ENCODE assay signal across 23 mouse cellular contexts in the genomic region with DNA sequence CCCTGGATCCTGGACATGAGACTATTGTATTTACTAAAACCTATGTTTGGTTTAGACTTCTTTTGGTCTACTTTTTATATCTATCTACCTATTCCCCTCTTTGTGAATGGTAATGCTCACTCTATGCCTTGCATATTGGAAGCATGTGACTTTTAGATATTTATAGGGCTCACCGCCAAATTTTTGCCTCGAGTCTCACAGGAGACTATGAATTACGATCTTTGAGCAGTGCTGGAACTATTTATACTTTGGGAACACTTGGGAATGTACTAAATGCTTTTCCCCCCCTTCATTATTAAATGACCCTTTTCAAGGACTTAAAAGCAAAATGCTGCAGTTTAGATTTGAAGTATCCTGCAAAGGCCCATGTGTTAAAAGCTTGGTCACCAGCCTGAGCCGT.
"Had no signal": no experiment of that assay in that cellular context is flagged by ENCODE, and none has a peak within 500 bp of the region (broad histone marks: within the 10 kb centered on the region; RNA-seq: fewer than 3 reads in every experiment).

No protein-coding gene starts in this region.

- H3K4me1 ChIP-seq: intestine, embryonic 15.5 days; limb, embryonic 15.5 days; midbrain, embryonic 12.5 days; midbrain, embryonic 15.5 days; neural tube, embryonic 13.5 days; stomach, embryonic 15.5 days had no signal

- DNase-seq: kidney, adult 11 months; kidney, adult 8-10 months; kidney, postnatal 25 days; layer of hippocampus, postnatal 36 days; liver, postnatal 0 days; lung, postnatal 14 days; lung, postnatal 4 days; retina, postnatal 1 day; right cerebral cortex, postnatal 25 days; spleen, adult 18-20 months; thymus, adult 2 months; thymus, postnatal 14 days; thymus, postnatal 4 days had no signal

- H3K36me3 ChIP-seq: intestine, embryonic 15.5 days; limb, embryonic 15.5 days; midbrain, embryonic 12.5 days; midbrain, embryonic 15.5 days; neural tube, embryonic 13.5 days; stomach, embryonic 15.5 days had no signal

- H3K9ac ChIP-seq: intestine, embryonic 15.5 days; limb, embryonic 15.5 days; liver, embryonic 14.5 days; liver, postnatal 0 days; midbrain, embryonic 12.5 days; midbrain, embryonic 15.5 days; neural tube, embryonic 13.5 days; stomach, embryonic 15.5 days had no signal

- H3K4me2 ChIP-seq: intestine, embryonic 15.5 days; limb, embryonic 15.5 days; liver, embryonic 11.5 days; midbrain, embryonic 12.5 days; midbrain, embryonic 15.5 days; neural tube, embryonic 13.5 days; stomach, embryonic 15.5 days had no signal

- ATAC-seq: intestine, embryonic 15.5 days; liver, postnatal 0 days; midbrain, embryonic 15.5 days had no signal

- H3K27ac ChIP-seq: intestine, embryonic 15.5 days; left cerebral cortex, adult 2 months; limb, embryonic 15.5 days; liver, embryonic 14.5 days; midbrain, embryonic 12.5 days; midbrain, embryonic 15.5 days; neural tube, embryonic 13.5 days; stomach, embryonic 15.5 days had no signal

- H3K9me3 ChIP-seq: intestine, embryonic 15.5 days; limb, embryonic 15.5 days; midbrain, embryonic 12.5 days; midbrain, embryonic 15.5 days; neural tube, embryonic 13.5 days; stomach, embryonic 15.5 days had no signal

- H3K27me3 ChIP-seq: intestine, embryonic 15.5 days; limb, embryonic 15.5 days; midbrain, embryonic 12.5 days; midbrain, embryonic 15.5 days; neural tube, embryonic 13.5 days; stomach, embryonic 15.5 days had no signal

- H3K4me3 ChIP-seq: intestine, embryonic 15.5 days; left cerebral cortex, adult 2 months; limb, embryonic 15.5 days; midbrain, embryonic 12.5 days; midbrain, embryonic 15.5 days; myocyte; neural tube, embryonic 13.5 days; stomach, embryonic 15.5 days had no signal
